Mouse (Mus musculus): ENCODE results near the gene 1700057G04Rik.
"Not testable (repeated sequence)": the region's sequence is repeated elsewhere in the genome, so short reads cannot be mapped to it uniquely, and the experiment has no call there.

The 1700057G04Rik gene

DNA sequence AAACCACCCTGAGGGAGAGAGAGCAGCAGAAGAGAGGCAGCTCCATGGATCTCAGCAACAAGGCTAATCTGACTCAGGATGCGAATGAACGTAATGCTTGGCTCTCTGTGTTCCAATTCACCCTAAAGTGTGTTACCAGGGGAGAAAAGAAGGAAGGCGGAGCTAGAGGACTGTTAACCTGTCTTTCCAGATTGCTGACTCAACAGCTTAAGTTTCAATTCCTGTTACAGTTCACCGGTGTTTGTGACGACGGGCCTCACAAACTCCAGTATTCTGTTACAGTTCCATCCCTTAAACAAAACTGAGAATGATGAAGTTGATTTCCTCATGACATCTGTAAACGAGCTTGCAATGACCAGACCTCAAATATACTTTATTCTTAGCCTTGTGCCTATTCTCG is 4.1 kb upstream of the 1700057G04Rik start:
- in situ Hi-C loops (cut with MboI, MseI): no loop called here

GRCm38 (mm10) chr9:92305620-92306220 is 3.5 kb upstream of the 1700057G04Rik start:
- in situ Hi-C loops (cut with MboI, MseI): no loop called here

GRCm38 (mm10) chr9:92316791-92317190 is 7.6 kb downstream of the 1700057G04Rik start:
- in situ Hi-C loops (cut with MboI, MseI): no loop called here

DNA sequence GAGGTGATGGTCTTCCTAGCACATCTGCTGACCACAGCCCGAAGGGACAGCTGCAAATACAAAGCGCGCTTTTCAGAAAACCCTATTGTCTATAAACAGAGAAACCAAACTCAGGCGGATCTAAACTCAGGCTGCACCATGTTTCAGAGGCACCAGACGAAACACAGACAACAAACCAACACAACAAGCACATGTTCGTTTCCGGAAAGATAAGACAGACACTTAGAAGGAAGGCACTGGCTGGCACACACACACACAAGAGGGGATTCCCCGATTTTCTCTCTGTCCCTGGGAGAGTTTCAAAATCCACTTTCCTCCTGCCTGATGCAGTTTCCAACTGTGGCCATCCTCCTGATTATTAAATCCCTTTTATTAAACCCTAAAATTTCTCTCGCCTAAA is 16.8 kb downstream of the 1700057G04Rik start:
- in situ Hi-C loops (cut with MboI, MseI): not testable (repeated sequence)

- in situ Hi-C loops (cut with MboI, MseI): no loop called here
Observed at GRCm38 (mm10) chr9:92326813-92327212, 17.6 kb downstream of the 1700057G04Rik start.

GRCm38 (mm10) chr9:92331383-92331782 is 22.2 kb downstream of the 1700057G04Rik start:
- in situ Hi-C loops (cut with MboI, MseI): no loop called here

DNA sequence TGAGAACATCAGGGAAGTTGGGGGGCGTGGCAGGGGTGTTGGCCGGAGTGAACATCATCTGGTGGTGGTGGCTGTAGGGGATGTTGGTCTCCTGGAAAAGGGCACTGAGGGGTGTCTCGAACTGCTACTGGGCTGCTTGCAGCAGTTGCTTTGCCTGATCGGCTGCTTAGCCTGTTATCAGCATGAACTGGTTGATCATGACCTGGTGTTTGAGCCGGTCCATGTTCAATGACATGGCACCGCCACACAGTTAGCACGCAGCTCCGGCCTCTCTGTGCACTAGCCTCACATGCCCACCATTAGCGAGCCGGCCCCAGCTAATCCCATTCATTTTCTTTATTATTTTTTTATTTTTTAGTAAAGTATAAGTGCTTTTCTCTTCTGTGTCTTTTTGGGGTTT is 25.7 kb downstream of the 1700057G04Rik start:
- in situ Hi-C loops (cut with MboI, MseI): no loop called here

DNA sequence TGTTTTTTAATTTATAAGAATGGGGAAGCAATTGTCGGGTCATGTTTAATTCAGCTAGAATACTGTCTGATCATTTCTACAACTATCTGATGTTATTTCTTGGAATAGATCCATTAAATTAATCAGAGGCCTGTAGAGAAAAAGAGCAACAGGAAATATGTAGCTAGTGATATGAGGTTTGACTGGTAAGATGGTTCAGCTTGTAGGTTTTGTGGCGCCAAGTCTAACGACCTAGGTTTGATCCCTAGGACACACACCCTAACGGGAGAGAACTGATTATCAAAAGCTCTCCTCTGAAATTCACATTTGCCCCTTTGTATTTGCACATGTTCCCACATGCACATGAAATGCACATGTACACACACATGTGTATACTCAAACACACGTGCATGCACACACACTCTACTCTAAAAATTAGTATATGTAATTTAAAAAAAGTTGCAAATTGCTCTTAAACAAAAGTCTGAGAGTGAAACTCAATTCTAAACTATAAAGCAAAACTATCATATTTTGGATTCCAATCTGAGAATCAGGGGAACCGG is 26.2 kb downstream of the 1700057G04Rik start:
- in situ Hi-C loops (cut with MboI, MseI): no loop called here

DNA sequence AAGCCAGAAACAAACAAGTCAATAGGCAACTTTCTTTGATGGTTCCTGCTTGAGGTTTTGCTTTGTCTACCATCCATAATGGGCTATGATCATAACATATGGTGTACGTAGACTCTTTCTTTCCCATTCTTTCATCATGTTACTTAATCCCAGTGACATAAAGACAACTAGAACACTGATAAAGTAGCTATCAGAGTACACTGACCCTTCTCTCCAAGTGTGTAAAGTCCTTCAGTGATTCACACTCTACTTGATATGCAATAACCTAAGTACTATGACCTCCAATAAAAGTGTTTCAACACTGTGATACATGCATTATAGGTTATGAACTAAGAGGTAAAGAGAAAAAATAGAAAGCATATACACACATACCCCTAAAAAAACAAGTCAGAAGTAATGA is 27.9 kb downstream of the 1700057G04Rik start:
- in situ Hi-C loops (cut with MboI, MseI): no loop called here

- in situ Hi-C loops (cut with MboI, MseI): no loop called here
Observed at GRCm38 (mm10) chr9:92337661-92338060, 28.5 kb downstream of the 1700057G04Rik start.

DNA sequence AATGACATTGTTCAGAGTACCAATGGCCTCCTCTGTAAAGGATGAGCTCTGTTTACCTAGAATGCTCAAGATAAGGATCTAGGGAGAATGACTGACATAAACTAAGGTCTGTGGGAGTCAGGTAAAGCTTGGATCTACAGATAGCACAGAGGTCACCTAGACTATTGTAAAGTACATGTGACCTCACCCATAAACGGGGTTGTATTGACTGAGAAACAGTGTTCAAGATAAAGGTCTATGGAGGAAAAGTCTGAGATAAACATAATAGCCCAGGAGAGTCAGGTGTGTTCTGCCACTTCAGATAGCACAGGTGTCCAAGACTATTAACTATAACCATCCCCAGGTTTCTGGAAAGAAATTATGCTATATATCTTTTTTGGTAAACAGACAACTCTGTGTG is 29.8 kb downstream of the 1700057G04Rik start:
- in situ Hi-C loops (cut with MboI, MseI): no loop called here

DNA sequence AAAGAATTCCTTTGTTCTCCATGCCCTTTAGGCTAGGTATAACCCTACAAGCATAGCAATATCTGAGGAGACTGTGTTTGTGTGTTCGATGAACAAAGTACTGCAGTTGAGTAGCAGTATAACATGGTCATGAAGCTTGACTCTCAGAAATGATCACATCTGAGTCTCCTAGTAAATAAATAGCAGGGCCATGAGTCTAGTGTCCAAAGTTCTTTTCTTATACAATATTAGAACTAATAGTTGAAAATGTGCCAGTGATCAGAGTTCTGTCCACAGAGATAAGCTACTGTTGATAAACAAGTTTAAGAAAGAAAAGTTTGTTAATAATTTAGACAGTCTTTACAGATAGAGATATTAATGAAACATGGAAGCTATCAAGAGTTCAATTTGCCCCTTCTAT is 42.7 kb downstream of the 1700057G04Rik start:
- in situ Hi-C loops (cut with MboI, MseI): no loop called here

- in situ Hi-C loops (cut with MboI, MseI): no loop called here
Observed at GRCm38 (mm10) chr9:92353306-92353705, 44.1 kb downstream of the 1700057G04Rik start.

- in situ Hi-C loops (cut with MboI, MseI): no loop called here
Observed at GRCm38 (mm10) chr9:92360691-92361310, 51.6 kb downstream of the 1700057G04Rik start.

DNA sequence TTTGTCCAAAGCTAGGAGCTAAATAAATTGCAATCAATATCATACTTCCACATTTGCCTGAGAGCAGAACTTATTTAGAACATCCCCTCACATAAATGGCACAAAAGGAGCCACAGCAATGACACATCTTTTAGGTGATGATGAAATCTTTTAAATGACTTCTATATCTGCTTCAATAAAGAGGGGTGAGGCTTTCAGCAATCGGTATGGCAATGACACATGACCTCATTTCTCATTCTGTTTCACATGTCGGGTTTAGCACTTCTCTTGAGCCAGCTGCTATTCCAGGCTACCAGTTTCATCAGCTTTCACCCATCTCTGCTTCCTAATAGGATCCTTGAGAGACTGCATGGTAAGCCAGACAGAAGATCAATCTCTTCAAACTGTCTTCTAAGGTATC is 54.3 kb downstream of the 1700057G04Rik start:
- in situ Hi-C loops (cut with MboI, MseI): no loop called here

- in situ Hi-C loops (cut with MboI, MseI): no loop called here
Observed at GRCm38 (mm10) chr9:92368920-92369319, 59.7 kb downstream of the 1700057G04Rik start.

- in situ Hi-C loops (cut with MboI, MseI): no loop called here
Observed at GRCm38 (mm10) chr9:92373896-92374295, 64.7 kb downstream of the 1700057G04Rik start.

DNA sequence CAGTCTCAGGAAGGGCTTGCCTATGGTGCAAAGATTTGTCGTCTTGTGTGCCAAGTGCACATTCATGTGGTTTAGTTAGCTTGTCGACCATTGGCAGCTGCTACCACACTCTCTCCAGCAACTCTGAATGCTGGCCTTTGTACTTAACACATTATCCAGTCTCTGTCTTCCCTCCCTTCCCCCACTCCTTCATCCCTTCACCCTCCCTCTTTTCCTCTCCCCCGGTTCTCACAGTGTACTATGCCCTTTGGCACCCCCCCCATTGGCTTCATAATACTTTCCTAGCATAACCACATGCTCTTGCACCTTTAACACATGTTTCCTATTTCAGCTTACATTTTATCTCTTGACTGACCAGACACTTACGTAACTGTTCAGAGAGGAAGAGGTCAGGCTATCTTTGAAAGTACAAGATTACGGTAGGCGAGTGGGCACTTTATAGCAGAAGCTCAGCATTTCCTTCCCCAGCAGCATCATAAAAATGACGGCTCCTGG is 65.6 kb downstream of the 1700057G04Rik start:
- in situ Hi-C loops (cut with MboI, MseI): no loop called here

- in situ Hi-C loops (cut with MboI, MseI): no loop called here
Observed at GRCm38 (mm10) chr9:92375378-92375777, 66.2 kb downstream of the 1700057G04Rik start.

GRCm38 (mm10) chr9:92377967-92378366 is 68.8 kb downstream of the 1700057G04Rik start:
- in situ Hi-C loops (cut with MboI, MseI): no loop called here

DNA sequence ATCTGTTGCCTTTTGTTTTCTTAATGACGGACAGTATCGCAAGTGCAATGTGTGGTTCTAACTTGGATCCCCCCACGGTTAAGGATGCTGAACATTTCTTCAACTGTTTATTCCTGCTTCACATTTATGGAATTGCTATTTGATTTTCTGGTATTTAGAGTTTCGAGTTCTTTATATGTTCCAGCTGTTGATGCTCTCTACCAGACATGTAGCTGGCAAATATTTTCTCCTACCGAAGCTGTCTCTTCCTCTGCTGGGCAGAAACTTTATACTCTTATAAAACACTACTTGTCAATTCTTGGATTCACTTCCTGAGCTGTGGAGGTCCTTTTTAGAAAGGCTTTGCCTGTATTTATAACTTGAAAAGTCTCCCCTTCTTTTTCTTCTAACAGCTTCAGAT is 70.1 kb downstream of the 1700057G04Rik start:
- in situ Hi-C loops (cut with MboI, MseI): no loop called here

DNA sequence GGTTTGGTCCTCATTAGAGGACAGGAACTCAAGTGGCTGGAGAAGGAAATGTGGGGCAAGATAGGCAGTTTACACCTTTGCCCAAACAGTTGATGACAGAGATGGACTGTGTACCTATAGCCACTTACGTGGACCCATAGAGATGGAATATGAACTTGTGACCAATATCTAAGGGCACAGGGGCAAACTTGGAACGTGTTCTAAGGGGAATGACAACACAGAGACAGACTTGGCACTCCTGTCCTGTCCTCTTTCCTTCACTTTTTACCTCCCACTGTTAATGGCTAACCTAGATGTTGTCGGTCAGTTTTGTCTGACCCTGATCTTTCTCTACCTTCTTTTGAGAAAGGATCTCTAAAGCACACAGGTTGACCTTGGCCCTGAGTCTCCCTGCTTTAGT is 74.2 kb downstream of the 1700057G04Rik start:
- in situ Hi-C loops (cut with MboI, MseI): no loop called here

DNA sequence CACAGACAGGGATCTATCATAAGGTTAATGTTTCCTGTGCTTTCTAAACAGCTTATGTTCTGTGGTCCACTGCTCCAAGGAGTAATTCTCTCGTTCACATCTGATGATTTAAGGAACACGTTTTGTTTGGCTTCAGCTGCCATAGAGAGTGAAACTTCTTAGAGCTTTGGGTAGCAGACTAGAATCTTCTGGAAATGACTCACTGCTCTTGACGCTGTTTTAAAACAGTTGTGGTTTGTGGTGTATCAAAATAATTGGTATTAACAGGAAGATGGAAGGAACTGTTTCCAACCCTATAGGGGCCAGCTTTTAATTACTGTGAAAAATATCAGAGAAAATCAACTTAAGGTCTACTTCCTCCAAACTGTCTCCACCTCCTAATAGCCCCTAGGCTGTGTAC is 75.2 kb downstream of the 1700057G04Rik start:
- in situ Hi-C loops (cut with MboI, MseI): no loop called here
